Mouse (Mus musculus) thymus, adult 2 months (tissue): Measurements from ENCODE around the gene Wdr46.

Source experiments
- CTCF ChIP-seq: fragments of 200-500 bp; IDR thresholded peaks from 2 replicates; pipeline ENCODE4 v1.5.1; 2012; ENCODE audit warnings: mild to moderate bottlenecking, control low read depth, low read length, moderate library complexity, borderline replicate concordance; ENCODE audit not compliant: control insufficient read depth, poor library complexity, insufficient read depth; ENCODE audit errors: extremely low read depth
- POLR2A ChIP-seq: fragments of 200-500 bp; IDR thresholded peaks from 2 replicates; pipeline ENCODE4 v1.6.1; 2012; ENCODE audit warnings: mild to moderate bottlenecking, low read length, control low read depth, moderate library complexity; ENCODE audit not compliant: control insufficient read depth, poor library complexity, insufficient read depth; ENCODE audit errors: extremely low read depth

- TF ChIP-seq POLR2A (0 out of 2 replicates have a peak, but pooled peaks have one; percentile 26), CTCF (peak; percentile 90; the same call in 1 of the 2 replicates)
Observed at GRCm38 (mm10) chr17:33968489-33968888, 28.0 kb downstream of the Wdr46 start.
